Comparison of ENCODE assay signal across 8 mouse cellular contexts in genomic region chr5:45448676-45449075, GRCm38 (mm10). TPM values are rescaled to one million over a fixed set of nuclear protein-coding genes. Genes with fewer than 3 reads are reported as not detected.
DNase-seq lines count a peak whose midpoint lies in the region; ATAC-seq and TF ChIP-seq lines count a peak whose summit lies in the region.

No protein-coding gene starts in this region.

- H3K27ac ChIP-seq in embryonic facial prominence, embryonic 15.5 days (replicated peaks): no peak overlapping the region
- H3K27ac ChIP-seq in kidney, adult 2 months (ENCODE audit: insufficient read depth, low read depth, low read length): no peak overlapping the region
- no peak overlapping the region for H3K27ac ChIP-seq in midbrain, postnatal 0 days (ENCODE audit: low read depth, low read length)

- peaks cover 35% of the 10 kb centered on the region for H3K36me3 ChIP-seq in megakaryocyte, embryonic 14.5 days (replicated peaks; ENCODE audit: low read length)
- H3K36me3 ChIP-seq in embryonic facial prominence, embryonic 15.5 days: 0 out of 2 replicates have a peak, but pooled peaks cover 12% of the 10 kb centered on the region
- H3K36me3 ChIP-seq in kidney, adult 2 months (ENCODE audit: control insufficient read depth, insufficient read depth, low read length): no peaks in the 10 kb centered on the region
- no peaks in the 10 kb centered on the region for H3K36me3 ChIP-seq in midbrain, postnatal 0 days (ENCODE audit: insufficient read depth, low read length)

- H3K9ac ChIP-seq in embryonic facial prominence, embryonic 15.5 days: peak overlapping the region; percentile 56; the same call in 1 of the 2 replicates
- peak overlapping the region; percentile 69; the same call in 1 of the 2 replicates for H3K9ac ChIP-seq in midbrain, postnatal 0 days (replicated peaks; ENCODE audit: low read length, poor library complexity, severe bottlenecking)

- peak overlapping the region; percentile 99 for H3K4me3 ChIP-seq in megakaryocyte, embryonic 14.5 days (replicated peaks)
- peak overlapping the region; percentile 62; the same call in 1 of the 2 replicates for H3K4me3 ChIP-seq in embryonic facial prominence, embryonic 15.5 days (replicated peaks)
- peak overlapping the region; percentile 73 for H3K4me3 ChIP-seq in kidney, adult 2 months (ENCODE audit: insufficient read depth, low read depth, low read length)
- peak overlapping the region; percentile 71; the same call in 1 of the 2 replicates for H3K4me3 ChIP-seq in midbrain, postnatal 0 days (ENCODE audit: low read depth, low read length)

- peak overlapping the region; percentile 86 for H3K4me2 ChIP-seq in embryonic facial prominence, embryonic 15.5 days (replicated peaks)
- peak overlapping the region; percentile 95 for H3K4me2 ChIP-seq in midbrain, postnatal 0 days (ENCODE audit: low read depth, low read length, poor library complexity, severe bottlenecking)

- peaks cover 2% of the 10 kb centered on the region for H3K27me3 ChIP-seq in megakaryocyte, embryonic 14.5 days (replicated peaks)
- no peaks in the 10 kb centered on the region for H3K27me3 ChIP-seq in embryonic facial prominence, embryonic 15.5 days
- H3K27me3 ChIP-seq in kidney, adult 2 months (replicated peaks; ENCODE audit: control insufficient read depth, insufficient read depth, low read length): no peaks in the 10 kb centered on the region
- H3K27me3 ChIP-seq in midbrain, postnatal 0 days (ENCODE audit: insufficient read depth, low read length): no peaks in the 10 kb centered on the region

- peak; percentile 40 for DNase-seq in kidney, adult 2 months
- DNase-seq in midbrain, postnatal 0 days (ENCODE audit: low spot score): no peak
- DNase-seq in right cerebral cortex, postnatal 14 days: no peak
- no peak for DNase-seq in B cell, adult 2 months

- 37% methylated on average over 5 of the region's 5 CpGs for WGBS in embryonic facial prominence, embryonic 15.5 days
- WGBS in kidney, adult 2 months: 30% methylated on average over 5 of the region's 5 CpGs
- WGBS in midbrain, postnatal 0 days: 21% methylated on average over 5 of the region's 5 CpGs

- ATAC-seq in megakaryocyte, adult 5-6 weeks (ENCODE audit: poor library complexity, severe bottlenecking): no peak
- no peak for ATAC-seq in embryonic facial prominence, embryonic 15.5 days (ENCODE audit: insufficient number of reproducible peaks, low FRiP score, low TSS enrichment, low read depth)
- no peak for ATAC-seq in midbrain, postnatal 0 days (ENCODE audit: low FRiP score)
- ATAC-seq in megakaryocyte progenitor cell, adult 5-6 weeks (replicated peaks; ENCODE audit: poor library complexity): no peak

- no peak for TF ChIP-seq CTCF in kidney, adult 2 months (conservative IDR thresholded peaks at IDR 0.05; ENCODE audit: insufficient read depth, insufficient read length, low read depth, low read length)
- no peak for TF ChIP-seq CTCF in midbrain, postnatal 0 days (IDR thresholded peaks at IDR 0.05)

- H3K4me1 ChIP-seq in megakaryocyte, embryonic 14.5 days: peaks cover 27% of the 10 kb centered on the region
- H3K4me1 ChIP-seq in embryonic facial prominence, embryonic 15.5 days: peaks cover 16% of the 10 kb centered on the region
- peaks cover 7% of the 10 kb centered on the region; the same call in 1 of the 2 replicates for H3K4me1 ChIP-seq in kidney, adult 2 months (ENCODE audit: control insufficient read depth, insufficient read depth, low read length)
- peaks cover 13% of the 10 kb centered on the region for H3K4me1 ChIP-seq in midbrain, postnatal 0 days (ENCODE audit: insufficient read depth, low read length)

- H3K9me3 ChIP-seq in megakaryocyte, embryonic 14.5 days: no peaks in the 10 kb centered on the region
- no peaks in the 10 kb centered on the region for H3K9me3 ChIP-seq in embryonic facial prominence, embryonic 15.5 days (replicated peaks)
- no peaks in the 10 kb centered on the region for H3K9me3 ChIP-seq in midbrain, postnatal 0 days (ENCODE audit: low read length)

- no peak for TF ChIP-seq POLR2A in kidney, adult 2 months (IDR thresholded peaks at IDR 0.05; ENCODE audit: low read depth, low read length)

RNA-seq across cellular contexts. Expression of gene Qdpr, which starts 1.4 kb away (rescaled TPM):
- polyA plus RNA-seq in megakaryocyte, embryonic 14.5 days (2012; ENCODE audit: insufficient read depth, low replicate concordance): 98.7 and 117 TPM in 2 replicates
- total RNA-seq in megakaryocyte, adult 5-6 weeks (2015): 34.4 and 36.6 TPM in 2 replicates
- 20.5 and 21.5 TPM in 2 replicates for total RNA-seq in megakaryocyte, adult 5-6 weeks (2017)
- polyA plus RNA-seq in embryonic facial prominence, embryonic 15.5 days (2015; fragmentation: Nextera tagmentation; extraction: Ambion mirVana): 122 and 126 TPM in 2 replicates
- 415 and 434 TPM in 2 replicates for polyA plus RNA-seq in kidney, adult 2 months (2012; rRNA removed)
- 37.3 and 40.0 TPM in 2 replicates for total RNA-seq in midbrain, postnatal 0 days (2014; rRNA removed)
- polyA plus RNA-seq in midbrain, postnatal 0 days (2015; fragmentation: Nextera tagmentation; extraction: Ambion mirVana): 139 and 147 TPM in 2 replicates
- 121 and 133 TPM in 2 replicates for total RNA-seq in megakaryocyte progenitor cell, adult 5-6 weeks (2015)
- 39.5 and 52.2 TPM in 2 replicates for total RNA-seq in megakaryocyte progenitor cell, adult 5-6 weeks (2017)

RNA-seq across cellular contexts. Expression of gene Clrn2, which starts 4.9 kb away (rescaled TPM):
- polyA plus RNA-seq in megakaryocyte, embryonic 14.5 days (2012; ENCODE audit: insufficient read depth, low replicate concordance): not detected in 2 replicates
- not detected in 2 replicates for total RNA-seq in megakaryocyte, adult 5-6 weeks (2015)
- not detected in 2 replicates for total RNA-seq in megakaryocyte, adult 5-6 weeks (2017)
- 0.17 and 0.24 TPM in 2 replicates for polyA plus RNA-seq in embryonic facial prominence, embryonic 15.5 days (2015; fragmentation: Nextera tagmentation; extraction: Ambion mirVana)
- not detected in 2 replicates for polyA plus RNA-seq in kidney, adult 2 months (2012; rRNA removed)
- 0.27 TPM in 1 of 2 replicates, not detected in the other for total RNA-seq in midbrain, postnatal 0 days (2014; rRNA removed)
- polyA plus RNA-seq in midbrain, postnatal 0 days (2015; fragmentation: Nextera tagmentation; extraction: Ambion mirVana): not detected in 2 replicates
- total RNA-seq in megakaryocyte progenitor cell, adult 5-6 weeks (2015): not detected in 2 replicates
- total RNA-seq in megakaryocyte progenitor cell, adult 5-6 weeks (2017): not detected in 2 replicates

RNA-seq across cellular contexts. Expression of gene Lap3, which starts 44.5 kb away (rescaled TPM):
- polyA plus RNA-seq in megakaryocyte, embryonic 14.5 days (2012; ENCODE audit: insufficient read depth, low replicate concordance): 11.9 and 14.8 TPM in 2 replicates
- total RNA-seq in megakaryocyte, adult 5-6 weeks (2015): 16.8 and 20.0 TPM in 2 replicates
- total RNA-seq in megakaryocyte, adult 5-6 weeks (2017): 19.5 and 22.7 TPM in 2 replicates
- polyA plus RNA-seq in embryonic facial prominence, embryonic 15.5 days (2015; fragmentation: Nextera tagmentation; extraction: Ambion mirVana): 67.7 and 68.7 TPM in 2 replicates
- polyA plus RNA-seq in kidney, adult 2 months (2012; rRNA removed): 93.2 and 96.5 TPM in 2 replicates
- total RNA-seq in midbrain, postnatal 0 days (2014; rRNA removed): 20.9 and 23.9 TPM in 2 replicates
- 27.7 and 29.7 TPM in 2 replicates for polyA plus RNA-seq in midbrain, postnatal 0 days (2015; fragmentation: Nextera tagmentation; extraction: Ambion mirVana)
- 56.3 and 61.9 TPM in 2 replicates for total RNA-seq in megakaryocyte progenitor cell, adult 5-6 weeks (2015)
- total RNA-seq in megakaryocyte progenitor cell, adult 5-6 weeks (2017): 57.5 and 63.4 TPM in 2 replicates
